Mouse (Mus musculus) urinary bladder, adult 18-20 months (tissue): ENCODE results near the gene Zbtb7b.
"Not testable (repeated sequence)": the region's sequence is repeated elsewhere in the genome, so short reads cannot be mapped to it uniquely, and the experiment has no call there.

Experiments used
- DNase-seq, 2 experiments: peaks; one replicate each; pipeline ENCODE4 v3.0.0; 2022; ENCODE audit warnings: low spot score in 2 of 2, mixed read lengths in 2 of 2

Zbtb7b gene

DNA sequence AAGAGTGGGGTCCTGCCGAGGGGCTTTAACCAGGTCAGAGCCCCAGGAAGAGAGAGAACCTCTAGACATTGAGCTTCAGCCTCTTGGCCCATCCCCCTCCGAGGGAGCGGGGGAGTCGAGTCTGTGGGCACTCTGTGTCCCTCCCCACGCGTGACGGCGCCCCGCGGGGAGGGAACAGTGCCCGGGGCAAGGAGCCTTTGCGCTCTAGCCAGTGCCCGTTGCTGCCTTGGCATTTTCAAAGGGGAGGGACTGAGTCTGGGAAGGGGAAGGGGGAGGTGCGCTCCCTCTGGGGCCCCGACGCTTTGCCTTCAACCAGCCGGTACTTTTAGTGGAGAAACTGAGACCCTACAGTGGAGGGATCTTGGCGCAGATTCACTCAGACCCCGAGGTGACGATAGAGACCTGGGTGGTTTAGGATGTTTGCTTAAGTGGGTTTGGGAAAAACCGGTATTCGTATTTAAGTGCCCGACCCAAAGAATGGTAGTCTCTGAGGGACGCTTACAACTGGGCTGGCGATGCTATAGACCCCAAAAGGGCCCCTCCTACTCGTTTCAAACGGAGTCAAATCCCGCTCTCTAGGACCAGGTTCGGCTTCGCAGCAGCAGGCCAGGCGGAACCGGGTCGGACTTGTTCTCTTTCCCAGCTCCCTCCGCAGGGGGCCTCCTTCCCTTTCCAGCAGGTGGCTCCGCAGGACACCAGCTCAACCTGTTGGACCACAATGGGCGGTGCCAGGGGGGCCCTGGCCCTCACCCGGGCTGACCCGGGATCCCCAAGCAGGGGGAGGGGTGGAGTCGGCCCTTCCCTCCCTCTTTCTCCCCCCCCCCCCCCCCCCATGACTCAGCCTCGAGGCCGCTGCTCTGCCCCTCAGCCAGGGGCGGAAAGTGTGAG is at the start of gene Zbtb7b:
Gene Zbtb7b, minus strand, starts transcription at position 771 of the 888 bp plus-strand sequence.
- DNase-seq: peak; percentile 84 to 88

DNA sequence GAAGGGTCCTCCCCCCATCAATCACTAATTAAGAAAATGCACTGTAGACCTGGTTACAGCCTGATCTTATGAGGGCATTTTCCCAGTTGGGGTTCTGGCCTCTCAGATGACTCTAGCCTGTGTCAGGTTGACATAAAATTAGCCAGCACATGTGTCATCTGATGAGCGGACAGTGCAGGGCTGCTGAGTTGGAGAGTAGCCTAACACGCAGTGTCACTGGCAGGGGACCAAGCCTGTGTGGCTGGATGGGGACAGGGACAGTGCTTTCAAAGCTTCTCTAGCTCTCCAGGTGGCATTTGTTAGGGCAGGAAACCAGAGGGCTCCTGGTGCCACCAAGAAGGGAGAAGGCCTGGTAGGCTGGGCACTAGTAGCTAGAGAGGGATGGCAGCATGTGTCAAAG is 46.1 kb upstream of the Zbtb7b start:
- no peak for DNase-seq

- no peak for DNase-seq
Observed at GRCm38 (mm10) chr3:89437269-89437668, 42.7 kb upstream of the Zbtb7b start.

DNA sequence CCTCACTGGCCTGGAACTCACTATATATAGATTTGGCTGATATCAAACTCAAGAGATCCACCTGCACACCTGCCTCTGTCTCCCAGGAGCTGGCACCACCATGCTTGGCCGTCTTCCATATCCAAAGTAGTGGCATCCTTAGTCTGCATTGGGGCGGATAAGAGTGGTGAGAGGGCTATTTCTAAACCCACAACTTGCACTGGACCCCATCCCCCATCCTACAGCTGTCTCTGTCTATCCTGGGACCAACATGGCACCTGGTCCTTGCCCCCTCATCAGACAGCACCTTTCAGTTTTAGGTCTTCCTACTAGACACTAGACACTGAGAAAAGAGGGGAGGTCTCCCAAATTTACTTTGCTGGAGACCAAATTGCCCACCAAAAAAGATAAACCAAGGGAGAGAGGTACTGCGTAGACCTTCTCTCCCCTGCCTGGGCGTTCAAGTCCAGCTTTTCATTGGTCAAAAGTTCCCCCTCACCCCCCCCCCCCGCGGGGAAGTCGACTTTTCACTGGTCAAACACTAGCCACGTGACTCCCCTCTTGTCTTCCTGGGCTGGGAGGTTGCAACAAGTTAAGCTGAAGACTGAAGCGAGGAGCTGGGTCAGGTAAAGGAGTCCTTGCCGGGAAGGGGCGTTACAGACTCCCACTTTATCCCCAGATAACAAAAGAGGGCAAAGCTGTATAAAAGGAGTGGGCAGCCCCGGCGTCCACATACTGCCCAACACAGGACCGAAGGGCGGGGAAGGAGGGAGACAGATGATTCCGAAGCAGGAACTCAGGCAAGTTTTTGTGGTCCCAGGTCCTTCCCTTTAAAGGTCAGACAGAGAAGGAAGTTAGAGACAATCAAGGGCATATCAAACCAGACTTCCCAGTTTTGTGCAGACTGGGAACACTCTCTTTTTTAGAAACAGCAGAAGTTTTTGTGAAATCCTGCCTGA is 41.9 kb upstream of the Zbtb7b start, which contains the start of gene Pbxip1:
Gene Pbxip1, plus strand, starts transcription at position 531 of the 938 bp plus-strand sequence.
- DNase-seq: peak; percentile 53 to 62

DNA sequence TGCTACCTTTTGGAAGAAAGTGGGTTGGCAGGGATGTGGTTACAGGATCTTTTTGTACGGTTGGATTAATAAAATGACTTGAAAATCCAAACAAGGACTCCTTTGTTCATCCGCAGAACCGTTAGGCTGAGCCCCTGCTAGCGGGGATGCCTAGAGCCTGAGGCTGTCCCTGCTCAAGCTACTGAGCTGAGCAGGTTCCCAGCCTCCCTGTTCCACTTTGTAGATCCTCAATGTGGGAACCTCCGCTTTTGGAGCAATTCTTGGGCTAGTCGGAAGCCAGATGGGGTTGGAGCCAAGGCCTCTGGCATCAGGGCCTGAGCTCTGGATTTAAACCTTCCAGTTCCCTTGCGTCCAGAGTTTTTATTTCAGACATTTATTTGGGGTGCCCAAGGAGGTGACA is 40.5 kb upstream of the Zbtb7b start:
- DNase-seq: no peak

- no peak for DNase-seq
Observed at GRCm38 (mm10) chr3:89434532-89434931, 40.0 kb upstream of the Zbtb7b start.

DNA sequence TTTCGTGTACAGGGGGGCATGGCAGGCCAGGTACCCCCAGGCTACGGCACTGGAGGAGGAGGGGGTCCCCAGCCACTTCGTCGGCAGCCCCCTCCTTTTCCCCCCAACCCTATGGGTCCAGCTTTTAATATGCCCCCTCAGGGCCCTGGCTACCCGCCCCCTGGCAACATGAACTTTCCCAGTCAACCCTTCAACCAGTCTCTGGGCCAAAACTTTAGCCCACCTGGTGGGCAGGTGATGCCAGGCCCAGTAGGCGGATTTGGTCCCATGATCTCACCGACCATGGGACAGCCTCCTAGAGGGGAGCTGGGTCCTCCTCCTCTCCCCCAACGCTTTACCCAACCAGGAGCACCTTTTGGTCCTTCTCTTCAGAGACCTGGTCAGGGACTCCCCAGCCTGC is 38.0 kb upstream of the Zbtb7b start:
- no peak for DNase-seq

- DNase-seq: peak; percentile 89 to 95
Observed at GRCm38 (mm10) chr3:89430171-89431159, 35.9 kb upstream of the Zbtb7b start, which contains the start of gene Pygo2. TSS of gene Pygo2 (plus strand) at chr3:89430214.

GRCm38 (mm10) chr3:89429021-89429420 is 34.4 kb upstream of the Zbtb7b start:
- not testable (repeated sequence) for DNase-seq

GRCm38 (mm10) chr3:89425876-89426275 is 31.3 kb upstream of the Zbtb7b start:
- no peak for DNase-seq

DNA sequence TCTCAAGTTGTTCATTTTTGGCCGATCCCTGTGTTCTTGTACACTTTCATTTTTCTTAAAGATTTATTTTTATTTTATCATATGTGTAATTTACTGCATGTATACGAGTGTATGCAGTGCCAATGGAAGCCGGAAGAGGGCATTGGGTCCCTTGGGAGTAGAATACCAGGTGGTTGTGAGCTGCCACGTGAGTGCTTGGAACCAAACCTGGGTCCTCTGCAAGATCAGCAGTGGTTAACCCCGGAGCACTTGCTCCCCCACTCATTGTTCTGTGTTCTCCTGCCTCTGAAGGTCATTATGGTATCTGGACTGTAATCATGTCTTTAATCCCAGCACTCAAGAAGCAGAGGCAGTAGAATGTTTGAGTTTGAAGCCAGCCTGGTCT is 30.6 kb upstream of the Zbtb7b start:
- no peak for DNase-seq

GRCm38 (mm10) chr3:89424416-89425140 is 30.0 kb upstream of the Zbtb7b start:
- DNase-seq: no peak

DNA sequence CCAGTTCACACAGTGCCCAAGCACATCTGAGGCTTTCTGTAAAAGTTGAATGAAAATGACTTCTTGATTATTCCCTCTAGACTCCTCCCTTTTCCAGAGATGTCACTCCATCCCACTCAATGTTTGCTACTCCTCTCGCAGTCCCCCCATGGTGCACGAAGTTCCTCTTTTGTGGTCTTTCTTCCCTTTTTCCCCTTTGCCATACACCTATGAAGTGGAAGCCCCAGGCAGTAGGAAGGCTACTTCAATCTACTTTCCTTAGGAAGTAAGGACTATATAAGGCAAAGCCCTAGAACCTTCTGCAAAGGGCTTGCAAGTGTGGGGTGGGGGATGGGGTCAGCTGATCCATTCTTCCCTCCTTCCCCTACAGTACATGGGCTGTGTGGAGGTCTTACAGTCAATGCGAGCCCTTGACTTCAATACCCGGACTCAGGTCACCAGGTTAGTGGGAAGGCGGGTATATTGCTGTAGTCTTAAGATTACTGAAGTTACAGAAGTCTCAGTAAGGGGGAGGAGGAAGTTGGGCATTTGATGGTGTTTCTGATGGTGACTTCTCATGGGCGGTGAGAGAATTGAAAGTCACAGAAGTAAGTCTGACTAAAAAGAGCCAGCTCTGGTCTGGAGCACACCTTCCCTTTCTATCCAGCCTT is 28.1 kb upstream of the Zbtb7b start:
- DNase-seq: no peak

DNA sequence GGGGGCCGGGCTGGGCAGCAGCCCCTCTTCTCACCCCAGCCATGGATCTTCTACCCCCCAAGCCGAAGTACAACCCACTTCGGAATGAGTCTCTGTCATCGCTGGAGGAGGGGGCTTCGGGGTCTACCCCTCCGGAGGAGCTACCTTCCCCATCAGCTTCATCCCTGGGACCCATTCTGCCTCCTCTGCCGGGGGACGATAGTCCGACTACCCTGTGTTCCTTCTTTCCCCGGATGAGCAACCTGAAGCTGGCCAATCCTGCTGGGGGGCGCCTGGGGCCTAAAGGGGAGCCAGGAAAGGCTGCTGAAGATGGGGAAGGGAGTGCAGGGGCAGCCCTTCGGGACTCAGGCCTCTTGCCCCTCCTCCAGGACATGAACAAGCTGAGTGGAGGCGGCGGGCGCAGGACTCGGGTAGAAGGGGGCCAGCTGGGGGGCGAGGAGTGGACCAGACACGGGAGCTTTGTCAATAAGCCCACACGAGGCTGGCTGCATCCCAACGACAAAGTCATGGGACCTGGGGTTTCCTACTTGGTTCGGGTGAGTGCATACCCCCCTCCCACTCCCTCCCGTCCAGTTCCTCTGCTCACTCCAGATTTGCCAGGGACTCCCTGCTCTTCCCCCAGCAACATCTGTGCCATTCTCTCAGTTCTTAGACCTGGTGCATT is 27.4 kb upstream of the Zbtb7b start:
- no peak for DNase-seq

- DNase-seq: peak in 1 of 2 experiments; percentile 85
Observed at GRCm38 (mm10) chr3:89421002-89421774, 26.6 kb upstream of the Zbtb7b start.

DNA sequence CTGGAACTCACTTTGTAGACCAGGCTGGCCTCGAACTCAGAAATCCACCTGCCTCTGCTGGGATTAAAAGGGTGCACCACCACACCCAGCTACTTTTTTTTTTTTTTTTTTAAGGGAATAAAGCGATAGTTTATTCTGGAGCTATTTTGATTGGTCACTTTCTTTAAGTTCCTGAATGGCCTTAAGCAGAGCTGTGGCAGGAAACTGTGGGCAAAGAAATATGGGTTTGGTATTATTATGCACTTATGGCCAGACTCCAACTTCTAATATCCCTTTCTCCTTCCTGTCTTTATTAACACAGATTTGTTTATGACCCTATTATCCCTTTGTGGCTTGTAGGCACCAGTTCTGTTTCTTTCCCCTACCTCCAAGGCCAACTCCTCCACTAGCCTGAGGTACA is 25.8 kb upstream of the Zbtb7b start:
- no peak for DNase-seq

DNA sequence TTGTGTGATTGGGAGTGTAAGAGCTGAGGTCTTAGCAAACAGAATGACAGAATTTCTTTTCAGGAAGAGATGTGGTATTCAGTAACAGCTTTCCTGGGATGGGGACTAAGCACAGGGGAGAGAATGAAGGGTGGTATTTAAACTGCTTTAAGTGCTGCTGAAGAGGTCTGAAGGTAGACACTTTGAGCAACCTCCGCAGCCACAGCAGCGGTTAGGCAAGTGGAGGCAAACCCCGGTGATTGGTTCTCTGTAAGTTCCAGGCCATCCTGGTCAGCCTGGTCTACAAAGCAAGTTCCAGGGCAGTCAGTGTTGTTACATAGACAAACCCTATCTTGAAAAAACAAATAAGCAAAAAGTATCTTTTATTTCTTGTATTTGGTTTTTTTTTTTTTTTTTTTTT is 25.4 kb upstream of the Zbtb7b start:
- no peak for DNase-seq

DNA sequence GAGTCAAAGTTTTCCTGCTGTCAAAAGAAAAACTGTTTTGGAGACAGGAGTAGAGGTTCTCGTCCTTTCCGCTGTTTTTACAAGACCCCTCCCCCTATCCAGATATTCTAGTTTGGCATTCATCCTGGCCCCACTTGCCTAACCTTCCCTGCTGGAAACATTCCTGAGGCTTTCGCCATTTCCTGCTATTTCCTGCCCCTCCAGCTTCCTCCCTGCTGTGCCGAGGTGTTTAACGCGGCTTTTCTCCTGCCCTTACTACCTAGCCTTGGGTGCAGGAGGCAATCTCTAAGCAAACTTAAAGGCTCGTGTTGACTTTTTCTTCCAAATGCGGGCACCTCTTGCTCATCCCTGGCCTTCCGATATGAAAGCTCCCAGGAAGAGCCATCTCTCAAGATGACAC is 25.0 kb upstream of the Zbtb7b start:
- peak in 1 of 2 experiments; percentile 60 for DNase-seq

GRCm38 (mm10) chr3:89418861-89419250 is 24.3 kb upstream of the Zbtb7b start:
- peak; percentile 62 to 69 for DNase-seq
